In genomic region chr16:36827611-36828053, GRCm38 (mm10) we compare ENCODE assay signal across 8 mouse cellular contexts. TPM values are rescaled to one million over a fixed set of nuclear protein-coding genes. Genes with fewer than 3 reads are reported as not detected.
DNase-seq lines count a peak whose midpoint lies in the region; ATAC-seq and TF ChIP-seq lines count a peak whose summit lies in the region.

No protein-coding gene starts in this region.

- H3K9ac ChIP-seq in neural tube, embryonic 12.5 days: peak overlapping the region; percentile 84; the same call in 1 of the 2 replicates

- H3K27me3 ChIP-seq in neural tube, embryonic 12.5 days (replicated peaks): no peaks in the 10 kb centered on the region

- peak overlapping the region; percentile 81 for H3K4me2 ChIP-seq in neural tube, embryonic 12.5 days (replicated peaks)

- H3K4me1 ChIP-seq in neural tube, embryonic 12.5 days: peaks cover 8% of the 10 kb centered on the region; the same call in 1 of the 2 replicates

- intact Hi-C loops in left cerebral cortex, postnatal 14 days (cut with DNase I): no loop called here

- H3K36me3 ChIP-seq in neural tube, embryonic 12.5 days: no peaks in the 10 kb centered on the region

- H3K27ac ChIP-seq in layer of hippocampus, adult 2 months: no peak overlapping the region; the same call in 1 of the 2 replicates
- H3K27ac ChIP-seq in neural tube, embryonic 12.5 days: no peak overlapping the region

- no peaks in the 10 kb centered on the region for H3K9me3 ChIP-seq in neural tube, embryonic 12.5 days

- peak overlapping the region; percentile 85 for H3K4me3 ChIP-seq in layer of hippocampus, adult 2 months
- peak overlapping the region; percentile 77 for H3K4me3 ChIP-seq in neural tube, embryonic 12.5 days

- peak; percentile 27 for ATAC-seq in inflammation-experienced regulatory T-cells, adult 6 months
- no peak for ATAC-seq in neural tube, embryonic 12.5 days (ENCODE audit: low FRiP score, low read depth)

- no peak for TF ChIP-seq CTCF in layer of hippocampus, adult 2 months (conservative IDR thresholded peaks at IDR 0.05)

- WGBS in neural tube, embryonic 12.5 days: 4% methylated on average over 11 of the region's 11 CpGs

- DNase-seq in layer of hippocampus, adult 2 months (ENCODE audit: low spot score in 2 of 2): no peak
- no peak for DNase-seq in layer of hippocampus, postnatal 36 days
- DNase-seq in c-Kit-positive CD71-negative TER-119-negative erythroid progenitor cells, embryonic 14.5 days (ENCODE audit: low read depth): peak; percentile 9
- no peak for DNase-seq in yolk sac, embryonic 10.5 days (ENCODE audit: low spot score)
- DNase-seq in left cerebral cortex, postnatal 14 days (ENCODE audit: low spot score in 2 of 2): no peak
- DNase-seq in cerebellum, adult 9-10 months: no peak

RNA-seq across cellular contexts. Expression of gene Iqcb1, which starts 0.6 kb away (rescaled TPM):
- 10 to 100 TPM; 41.1 to 46.2 TPM for total RNA-seq in layer of hippocampus, adult 2 months (2021)
- 10 to 100 TPM; 38.9 to 39.1 TPM for total RNA-seq in layer of hippocampus, postnatal 36 days (2021)
- 10 to 100 TPM in 2 of 3 experiments, 1 to 10 TPM in 1; 6.7 to 25.0 (median 19.2) TPM for polyA plus RNA-seq in inflammation-experienced regulatory T-cells, adult 6 months (2017; shearing (Covaris generic))
- polyA plus RNA-seq in neural tube, embryonic 12.5 days (2016; fragmentation: Nextera tagmentation; extraction: Ambion mirVana): 57.6 and 65.3 TPM in 2 replicates
- 10 to 100 TPM; 25.5 to 32.0 TPM for total RNA-seq in left cerebral cortex, postnatal 14 days (2021)

RNA-seq across cellular contexts. Expression of gene Slc15a2, which starts 42.9 kb away (rescaled TPM):
- 10 to 100 TPM; 40.0 to 46.5 TPM for total RNA-seq in layer of hippocampus, adult 2 months (2021)
- 10 to 100 TPM; 39.7 to 44.0 TPM for total RNA-seq in layer of hippocampus, postnatal 36 days (2021)
- 10 to 100 TPM; 22.2 to 79.8 (median 44.2) TPM for polyA plus RNA-seq in inflammation-experienced regulatory T-cells, adult 6 months (2017; shearing (Covaris generic))
- 4.8 and 5.8 TPM in 2 replicates for polyA plus RNA-seq in neural tube, embryonic 12.5 days (2016; fragmentation: Nextera tagmentation; extraction: Ambion mirVana)
- total RNA-seq in left cerebral cortex, postnatal 14 days (2021): 10 to 100 TPM; 36.9 to 37.6 TPM

RNA-seq across cellular contexts. Expression of gene Eaf2, which starts 47.2 kb away (rescaled TPM):
- 1 to 10 TPM; 1.7 to 3.4 TPM for total RNA-seq in layer of hippocampus, adult 2 months (2021)
- total RNA-seq in layer of hippocampus, postnatal 36 days (2021): 1 to 10 TPM; 1.1 to 1.2 TPM
- polyA plus RNA-seq in inflammation-experienced regulatory T-cells, adult 6 months (2017; shearing (Covaris generic)): 1 to 10 TPM in 1 of 3 experiments, under 1 TPM in 2; 0.36 to 2.0 (median 0.63) TPM
- 0.81 and 1.2 TPM in 2 replicates for polyA plus RNA-seq in neural tube, embryonic 12.5 days (2016; fragmentation: Nextera tagmentation; extraction: Ambion mirVana)
- total RNA-seq in left cerebral cortex, postnatal 14 days (2021): under 1 TPM; 0.37 to 0.97 TPM

RNA-seq across cellular contexts. Expression of gene Golgb1, which starts 47.3 kb away (rescaled TPM):
- 10 to 100 TPM; 67.6 to 75.6 TPM for total RNA-seq in layer of hippocampus, adult 2 months (2021)
- 10 to 100 TPM; 74.1 to 82.4 TPM for total RNA-seq in layer of hippocampus, postnatal 36 days (2021)
- 10 to 100 TPM; 33.8 to 41.7 (median 37.1) TPM for polyA plus RNA-seq in inflammation-experienced regulatory T-cells, adult 6 months (2017; shearing (Covaris generic))
- polyA plus RNA-seq in neural tube, embryonic 12.5 days (2016; fragmentation: Nextera tagmentation; extraction: Ambion mirVana): 75.9 and 85.5 TPM in 2 replicates
- 10 to 100 TPM; 64.0 to 70.2 TPM for total RNA-seq in left cerebral cortex, postnatal 14 days (2021)
